Mouse (Mus musculus) thymus, postnatal 14 days (tissue): ENCODE measurements at regions not wholly inside any gene's neighbourhood (a gene's known extent, or its start where the extent isn't known, plus 50 kb on each side); places are given as distances from the start of the nearest gene placed in this dataset.
"Not testable (repeated sequence)": the region's sequence is repeated elsewhere in the genome, so short reads cannot be mapped to it uniquely, and the experiment has no call there.

Source experiments
- DNase-seq: peaks from one replicate; pipeline ENCODE4 v3.0.0; 2021

DNA sequence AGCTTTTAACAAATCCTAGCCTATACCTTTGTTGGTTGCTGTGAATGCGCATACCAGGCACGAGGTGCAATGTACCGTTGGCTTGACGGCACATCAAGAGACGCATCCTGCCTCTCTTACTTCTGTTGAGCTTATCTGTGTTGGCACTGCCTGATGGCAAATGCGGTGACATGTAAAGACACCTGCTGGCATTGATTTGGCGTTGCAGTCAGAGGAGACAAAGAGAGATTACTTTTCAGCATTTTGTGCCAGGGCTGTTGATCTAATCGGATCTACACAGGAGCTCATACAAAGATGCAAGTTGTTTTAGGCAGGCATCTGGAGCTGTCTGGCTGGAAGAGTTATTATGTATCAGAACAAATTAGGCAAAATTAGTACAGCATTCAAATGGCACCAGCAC, 331.5 kb upstream of the Cwc22 start:
- no peak for DNase-seq

DNA sequence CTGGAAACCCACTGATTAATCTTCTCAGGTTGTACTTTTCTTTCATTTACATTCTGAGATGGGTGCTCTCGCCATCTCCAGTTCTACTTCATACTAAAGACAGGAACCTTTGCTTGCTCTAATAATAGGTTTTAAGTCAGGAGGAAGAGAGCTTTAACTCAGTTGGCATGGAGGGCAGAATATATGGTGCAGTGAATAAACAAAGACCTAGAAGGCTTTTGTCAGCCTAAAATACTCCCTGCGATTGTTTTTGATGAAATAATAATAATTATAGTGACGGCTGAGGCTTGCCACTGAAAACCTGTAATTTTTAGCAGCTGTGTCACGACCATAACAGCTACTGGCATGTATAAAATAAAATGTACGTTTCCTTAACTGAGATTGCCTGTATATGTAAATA, 327.9 kb upstream of the Cwc22 start:
- no peak for DNase-seq

DNA sequence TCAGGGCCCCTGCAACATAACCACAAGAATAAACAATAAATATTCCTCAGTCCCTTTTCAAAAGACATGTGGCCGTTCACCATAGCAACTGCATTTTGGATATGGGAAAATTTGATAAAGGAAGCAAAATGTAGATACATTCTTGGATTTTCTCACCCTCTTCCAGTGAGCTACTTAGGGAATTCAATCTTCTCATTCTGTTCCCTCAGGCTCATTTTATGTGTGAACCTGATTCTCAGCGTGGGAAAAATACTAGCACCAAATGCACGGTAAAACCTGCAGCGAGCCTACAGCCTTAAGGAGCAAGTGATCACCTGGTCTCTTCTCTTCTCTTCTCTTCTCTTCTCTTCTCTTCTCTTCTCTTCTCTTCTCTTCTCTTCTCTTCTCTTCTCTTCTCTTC, 322.5 kb upstream of the Cwc22 start:
- DNase-seq = no peak

DNA sequence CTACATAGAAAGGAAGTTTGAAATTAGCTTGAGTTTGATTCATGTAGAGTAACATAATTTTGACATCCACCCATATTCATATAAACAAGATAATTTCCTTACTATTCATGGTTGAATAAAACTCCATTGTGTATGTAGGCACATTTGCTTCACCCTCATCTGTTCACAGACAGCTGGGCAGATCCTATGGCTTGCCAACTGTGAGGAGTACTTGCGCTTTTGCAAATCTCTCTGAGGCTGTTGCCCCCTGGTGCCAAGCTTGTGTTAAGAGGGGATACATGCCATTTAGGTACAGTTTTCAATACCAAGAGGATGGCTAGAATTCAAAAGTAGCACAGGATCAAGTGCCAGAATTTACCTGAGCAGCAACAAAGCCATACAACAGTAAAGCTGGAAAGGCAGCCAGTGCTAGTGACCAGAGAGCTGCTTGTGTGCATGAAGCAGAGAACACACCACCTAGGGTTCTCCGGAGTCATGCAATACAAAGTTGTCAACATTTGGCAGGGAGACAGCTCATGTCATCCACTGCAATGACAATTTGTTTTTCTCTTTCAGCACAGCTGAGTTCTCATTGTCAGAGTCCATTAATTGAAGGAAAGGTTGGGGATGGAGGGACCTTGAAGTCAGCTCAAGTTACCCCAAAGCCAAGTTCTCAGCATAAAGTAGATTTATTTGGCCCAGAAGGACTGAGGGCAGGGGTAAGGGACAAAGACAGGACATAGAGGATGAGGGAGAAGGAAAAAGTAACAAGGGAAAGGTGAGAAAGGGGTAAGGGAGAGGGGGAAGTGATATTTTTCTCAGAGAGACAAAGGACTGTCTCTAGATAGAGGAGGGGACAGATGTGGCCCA, 321.6 kb upstream of the Cwc22 start:
- DNase-seq = no peak

DNA sequence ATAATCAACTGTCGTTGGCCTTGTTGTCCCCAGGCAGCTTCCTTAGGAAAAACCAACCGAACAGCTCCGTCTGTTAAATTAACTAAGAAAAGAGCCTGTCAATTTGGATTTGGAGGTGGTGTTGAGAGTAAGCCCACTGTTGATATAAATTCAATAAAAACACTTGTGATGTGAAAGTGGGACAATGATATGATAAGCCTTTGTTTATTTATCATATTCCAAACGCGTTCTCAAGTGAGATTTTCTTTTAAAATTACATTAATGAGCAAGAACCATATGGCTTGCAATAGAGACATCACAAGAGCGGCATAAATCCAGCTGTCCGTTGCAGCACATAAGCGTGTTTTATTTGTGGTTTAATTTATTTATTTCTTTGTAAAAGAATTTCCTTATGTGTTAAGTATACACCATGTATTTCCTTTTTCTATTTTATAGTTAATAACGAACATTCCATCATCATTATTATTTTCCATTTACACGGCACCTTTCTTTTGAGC, 307.5 kb upstream of the Cwc22 start:
- DNase-seq = no peak

DNA sequence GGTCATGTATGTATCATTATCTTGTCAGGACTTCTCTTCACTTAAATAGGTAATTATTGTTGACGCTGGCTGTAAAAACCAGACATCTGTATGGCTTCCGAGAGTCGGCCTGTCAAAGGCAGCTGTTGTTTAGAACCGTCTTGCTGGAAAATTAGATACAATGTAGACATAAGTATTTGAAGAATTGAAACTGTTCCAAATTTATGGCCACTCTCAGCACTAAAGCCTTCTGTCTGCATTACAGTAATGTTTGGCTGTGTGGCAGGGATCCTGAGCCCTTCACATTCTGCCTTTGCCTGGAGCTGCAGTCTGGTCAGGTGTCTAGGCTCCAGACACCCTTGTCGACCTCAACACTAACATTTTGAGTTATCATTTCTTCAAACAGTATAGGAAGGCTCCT, 300.2 kb upstream of the Cwc22 start:
- no peak for DNase-seq

DNA sequence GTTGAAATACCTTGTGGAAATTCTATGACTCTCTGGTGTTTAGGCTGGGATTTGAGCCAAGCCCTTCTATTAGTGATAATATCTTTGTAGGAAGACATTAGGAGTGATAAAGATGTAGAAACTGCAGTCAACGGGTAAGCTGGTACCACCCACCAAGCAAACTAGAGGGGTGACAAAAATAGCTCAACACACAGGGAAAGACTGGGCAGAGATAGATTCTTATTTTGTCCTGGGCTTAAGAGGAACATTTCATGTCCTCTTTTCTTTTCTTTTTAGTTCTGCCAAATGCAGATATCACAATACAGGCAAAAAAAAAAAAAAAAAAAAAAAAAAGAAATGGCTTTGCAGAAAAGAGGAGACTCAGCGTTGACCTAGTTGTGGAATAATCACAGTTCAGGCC, 294.1 kb upstream of the Cwc22 start:
- no peak for DNase-seq

DNA sequence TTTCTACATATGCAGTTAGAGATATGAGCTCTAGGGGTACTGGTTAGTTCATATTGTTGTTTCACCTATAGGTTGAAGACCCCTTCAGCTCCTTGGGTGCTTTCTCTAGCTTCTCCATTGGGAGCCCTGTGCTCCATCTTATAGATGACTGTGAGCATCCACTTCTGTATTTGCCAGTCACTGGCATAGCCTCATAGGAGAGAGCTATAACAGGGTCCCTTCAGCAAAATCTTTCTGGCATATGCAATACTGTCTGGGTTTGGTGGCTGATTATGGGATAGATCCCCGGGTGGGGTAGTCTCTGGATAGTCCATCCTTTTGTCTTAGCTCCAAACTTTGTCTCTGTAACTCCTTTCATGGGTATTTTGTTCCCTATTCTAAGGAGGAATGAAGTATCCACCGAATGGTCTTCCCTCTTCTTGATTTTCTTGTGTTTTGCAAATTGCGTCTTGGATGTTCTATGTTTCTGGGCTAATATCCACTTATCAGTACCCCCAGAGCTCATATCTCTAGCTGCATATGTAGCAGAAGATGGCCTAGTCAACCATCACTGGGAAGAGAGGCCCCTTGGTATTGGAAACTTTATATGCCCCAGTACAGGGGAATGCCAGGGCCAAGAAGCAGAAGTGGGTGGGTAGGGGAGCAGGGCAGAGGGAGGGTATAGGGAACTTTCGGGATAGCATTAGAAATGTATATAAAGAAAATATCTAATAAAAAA, 279.4 kb upstream of the Cwc22 start:
- DNase-seq = not testable (repeated sequence)

DNA sequence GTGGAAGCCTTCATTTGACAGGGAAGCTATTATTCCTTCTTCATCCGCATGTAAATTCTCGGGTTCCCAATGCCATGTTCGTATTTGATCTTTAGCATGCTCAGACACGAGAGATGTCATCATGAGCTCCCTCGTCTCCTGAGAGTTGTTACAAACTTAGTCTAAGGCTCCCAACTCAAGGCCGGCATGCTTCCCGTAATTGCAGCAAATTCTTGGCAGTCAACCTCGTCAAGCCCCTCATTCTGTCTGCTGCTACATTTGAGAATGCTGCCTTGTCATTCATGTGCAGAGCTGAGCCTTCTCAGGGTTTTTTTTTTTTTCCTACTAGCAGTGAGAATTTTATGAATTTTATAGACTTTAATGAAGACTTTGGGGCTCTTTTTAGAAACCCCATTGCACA, 268.3 kb upstream of the Cwc22 start:
- DNase-seq = no peak

DNA sequence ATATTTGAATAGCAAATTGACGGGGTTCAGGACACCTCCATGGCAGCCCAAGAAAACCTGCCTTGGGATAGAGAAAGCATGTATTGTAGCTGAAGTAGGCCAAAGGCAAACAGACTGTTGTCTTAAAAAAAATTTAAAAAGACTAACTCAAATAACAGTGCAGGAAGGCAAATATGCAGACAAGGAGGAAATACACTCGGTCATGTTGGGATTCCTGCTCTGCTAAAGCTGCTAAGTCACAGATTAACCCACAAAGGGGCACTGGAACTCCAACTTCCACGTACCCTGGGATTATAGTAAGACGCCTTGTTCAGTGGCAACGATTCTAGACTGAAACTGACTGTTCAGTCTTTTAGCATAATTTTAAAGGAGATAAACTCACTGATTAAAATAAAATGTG, 258.9 kb upstream of the Cwc22 start:
- no peak for DNase-seq

DNA sequence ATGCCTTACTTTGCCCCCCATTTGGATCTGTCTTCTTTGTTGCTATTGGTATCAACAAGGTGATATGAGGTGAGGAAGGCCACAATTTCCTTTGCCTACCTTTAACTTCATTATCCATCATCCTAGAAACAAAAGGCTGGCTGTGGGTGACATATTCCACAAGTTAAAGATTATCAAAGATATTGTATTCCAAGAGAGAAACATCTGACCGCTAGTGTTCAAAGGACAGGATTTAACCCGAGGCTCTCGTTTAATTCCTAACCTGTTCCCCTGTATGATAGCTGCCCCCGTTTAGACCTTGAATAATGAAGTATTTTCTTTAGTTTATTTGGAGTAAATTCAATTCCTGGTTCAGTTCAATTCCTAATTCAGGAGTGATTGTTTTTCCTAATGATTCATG, 249.8 kb upstream of the Cwc22 start:
- no peak for DNase-seq

DNA sequence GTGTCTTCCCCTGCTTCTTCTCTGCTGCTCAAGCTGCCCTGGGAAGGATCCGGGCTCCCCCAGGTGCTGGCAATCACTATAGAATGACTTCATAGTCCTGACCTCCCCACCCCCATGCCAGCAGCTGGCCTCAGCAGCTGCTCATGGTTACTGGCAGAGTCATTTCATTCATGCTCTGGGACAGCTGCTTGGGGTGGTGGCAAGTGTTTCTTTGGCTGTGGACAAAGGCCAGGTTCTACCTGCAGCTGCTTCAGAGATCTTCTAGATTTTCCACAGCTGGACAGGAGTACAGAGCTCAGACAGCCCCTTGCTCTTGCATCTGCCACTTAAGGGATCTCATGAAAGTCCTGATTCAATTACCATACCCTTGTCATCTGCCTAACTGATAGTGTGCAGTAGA, 243.4 kb upstream of the Cwc22 start:
- no peak for DNase-seq

DNA sequence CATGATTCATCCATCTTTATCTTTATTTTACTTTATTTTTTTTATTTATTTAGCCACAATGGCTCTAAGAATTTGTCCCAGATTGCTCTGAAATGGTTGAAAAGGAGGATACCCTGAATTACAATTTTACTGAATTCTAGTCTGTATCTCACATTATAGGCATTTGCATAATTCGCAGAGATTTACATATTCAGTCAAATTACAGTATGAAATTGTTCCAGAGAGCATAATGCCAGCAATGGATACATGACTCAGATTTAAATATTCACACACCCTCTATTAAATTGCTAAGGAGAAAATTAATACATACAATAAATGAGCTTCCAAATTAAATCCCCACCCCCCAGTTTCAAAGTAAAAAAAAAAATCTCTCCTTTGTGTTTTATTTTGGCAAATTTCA, 238.8 kb upstream of the Cwc22 start:
- no peak for DNase-seq

DNA sequence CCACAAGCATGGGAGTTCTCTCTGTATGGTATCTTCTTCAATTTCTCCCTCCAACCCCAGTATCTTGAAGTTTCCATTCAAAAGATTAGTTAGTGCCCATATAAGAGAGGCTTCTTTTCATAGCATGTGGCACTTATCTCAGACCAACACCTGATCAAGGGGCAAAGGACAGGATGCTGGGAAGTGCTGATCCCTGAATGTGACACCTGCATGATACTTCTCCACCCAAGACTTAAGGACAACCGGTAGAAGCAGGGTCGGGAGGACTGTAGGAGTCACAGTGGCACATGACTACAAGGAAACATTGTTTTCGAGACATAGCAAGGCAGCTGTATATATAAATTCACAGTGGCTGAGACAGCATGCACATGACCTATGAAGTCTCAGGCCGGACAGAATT, 227.6 kb upstream of the Cwc22 start:
- DNase-seq = no peak

DNA sequence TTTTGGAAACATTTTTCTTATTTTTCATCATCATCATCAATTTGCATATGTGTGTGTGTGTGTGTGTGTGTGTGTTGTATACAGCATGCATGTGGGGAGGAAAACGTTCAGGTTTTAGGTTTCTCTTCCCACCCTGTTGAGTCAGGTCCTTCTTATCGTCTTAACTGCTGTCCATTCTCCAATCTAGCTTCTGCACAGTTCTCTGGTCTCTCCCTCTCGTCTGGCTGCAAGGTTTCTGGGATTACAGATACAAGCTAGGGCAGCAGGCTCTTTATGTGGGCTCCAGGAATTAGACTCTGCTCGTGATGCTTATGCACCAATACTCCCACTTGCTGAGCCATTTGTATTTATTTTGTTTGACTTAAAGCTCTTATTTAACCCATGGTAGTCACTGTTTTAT, 226.6 kb upstream of the Cwc22 start:
- no peak for DNase-seq

DNA sequence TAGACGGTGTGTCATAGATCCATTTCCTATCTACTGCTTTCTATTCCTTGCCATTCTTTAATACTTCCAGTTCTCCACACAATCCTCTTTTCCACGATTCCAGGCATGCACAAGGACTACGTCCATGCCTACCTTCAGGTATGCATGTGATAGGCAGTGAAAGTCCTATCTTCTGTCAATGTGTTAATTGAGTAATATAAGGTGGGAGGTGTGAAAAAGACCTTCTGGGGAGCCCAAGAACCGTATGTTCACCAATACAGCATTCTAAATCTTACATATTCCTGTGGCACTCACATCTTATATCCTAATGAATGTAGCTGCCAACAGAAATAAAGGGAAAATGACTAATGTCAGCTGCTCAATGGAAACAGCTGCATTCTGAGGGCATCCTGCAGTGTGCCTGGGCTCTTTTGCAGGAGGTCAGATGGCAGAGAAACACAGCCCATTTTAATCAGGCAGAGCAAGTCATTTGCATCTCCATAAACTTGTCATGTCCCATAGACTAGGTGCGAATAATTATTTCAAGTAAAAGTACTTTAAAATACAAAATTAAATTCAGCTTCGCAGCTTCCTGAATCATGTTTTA, 224.1 kb upstream of the Cwc22 start:
- DNase-seq = no peak

DNA sequence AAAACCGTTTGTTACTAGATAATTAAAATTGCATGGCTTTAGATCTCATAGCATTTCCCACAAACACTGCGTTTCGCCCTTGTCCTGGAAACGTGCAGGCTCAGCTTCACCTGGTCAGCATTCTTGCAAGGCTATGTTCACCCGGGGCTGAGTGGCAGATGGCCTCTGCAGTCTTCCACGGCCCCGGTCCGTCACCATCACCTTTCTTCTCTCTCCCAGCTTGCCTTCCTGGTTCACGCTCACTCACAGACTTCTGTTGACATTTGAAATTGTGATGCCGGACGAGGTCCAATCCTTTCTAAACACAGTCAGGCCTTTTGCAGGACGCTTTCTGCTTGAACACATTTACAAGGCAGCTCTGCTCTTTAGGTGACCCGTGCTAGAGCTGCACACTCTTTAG, 219.3 kb upstream of the Cwc22 start:
- no peak for DNase-seq

DNA sequence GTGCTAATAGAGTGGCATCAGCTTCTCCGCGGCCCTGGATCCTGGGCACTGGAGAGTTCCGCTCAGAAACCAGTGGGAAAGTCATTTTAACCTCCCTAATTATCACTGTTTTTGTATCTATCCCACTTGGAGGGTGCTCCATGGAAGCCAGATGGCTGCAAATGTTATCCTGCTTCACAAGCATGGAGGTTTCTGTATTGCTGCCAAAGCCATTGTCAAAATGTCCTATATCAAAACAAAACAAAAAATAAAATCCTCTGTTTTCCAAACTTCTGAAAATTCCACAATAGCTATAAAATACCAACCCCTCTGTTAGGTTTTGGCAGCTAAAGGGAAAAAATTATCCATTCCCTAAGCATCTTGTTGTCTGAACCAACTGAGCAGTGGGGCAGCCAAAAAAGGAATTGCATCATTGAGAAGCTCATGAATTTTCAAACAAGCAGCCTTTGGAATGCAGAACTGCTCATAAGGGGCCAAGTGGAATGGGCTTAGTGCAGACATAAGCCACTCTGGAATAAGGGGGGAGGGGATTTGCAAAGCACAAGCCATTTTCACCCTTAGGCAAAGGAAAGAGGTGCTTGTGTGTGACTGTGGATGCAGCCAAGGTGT, 213.8 kb upstream of the Cwc22 start:
- DNase-seq = no peak

DNA sequence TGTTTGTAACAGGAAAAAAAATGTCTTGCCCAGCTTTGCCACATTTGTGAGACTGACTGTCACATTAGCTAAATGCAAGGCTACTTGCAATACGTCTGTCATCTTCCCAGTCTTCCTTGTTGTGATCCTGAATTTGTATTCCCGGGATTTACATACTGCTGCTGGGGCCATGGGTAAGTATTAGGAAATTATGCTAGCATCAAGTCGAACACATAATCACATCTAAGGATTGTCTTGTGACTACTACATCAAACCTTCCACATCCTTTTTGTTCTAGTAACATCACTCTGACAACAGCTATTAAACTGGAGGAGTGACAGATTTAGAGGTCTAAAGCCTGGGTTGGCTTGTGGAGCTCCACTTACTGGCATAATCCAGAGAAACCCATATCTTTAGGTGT, 164.2 kb upstream of the Cwc22 start:
- no peak for DNase-seq

DNA sequence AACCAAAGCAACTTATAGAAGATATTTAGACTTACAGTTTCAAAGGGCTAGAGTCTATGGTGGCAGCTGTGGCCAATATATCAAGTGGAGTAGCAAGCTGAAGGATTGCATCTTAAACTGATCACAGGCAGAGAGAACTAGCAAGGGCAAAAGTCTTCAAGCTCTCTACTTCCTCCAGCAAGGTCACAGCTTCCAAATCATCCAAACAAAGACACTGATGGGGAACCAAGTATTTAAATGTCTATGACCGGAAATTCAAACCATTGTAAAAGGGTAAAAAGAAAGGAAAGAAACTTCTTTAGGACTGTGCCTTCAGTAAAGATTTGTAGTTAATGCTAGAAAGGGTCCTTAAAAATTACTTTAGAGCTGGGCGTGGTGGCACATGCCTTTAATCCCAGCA, 149.4 kb upstream of the Cwc22 start:
- DNase-seq = no peak

DNA sequence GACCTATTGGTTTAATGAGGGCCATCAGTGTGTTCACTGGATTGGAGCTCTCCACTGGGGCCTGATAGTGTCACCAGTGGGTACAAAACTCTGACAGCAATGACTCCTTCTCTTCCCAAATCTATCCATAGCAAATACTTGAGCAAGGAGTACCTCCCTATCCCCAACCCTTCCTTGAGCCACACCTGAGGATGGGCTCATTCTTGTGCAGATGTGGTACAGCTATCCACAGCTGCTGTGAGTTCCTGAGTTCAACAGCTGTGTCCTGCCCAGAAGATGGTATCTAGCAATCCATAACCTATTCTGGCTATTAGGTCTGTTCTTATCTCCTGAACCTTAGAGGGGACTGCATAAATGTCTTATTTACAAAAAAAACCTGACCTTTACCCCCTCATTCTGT, 148.7 kb upstream of the Cwc22 start:
- DNase-seq = no peak

DNA sequence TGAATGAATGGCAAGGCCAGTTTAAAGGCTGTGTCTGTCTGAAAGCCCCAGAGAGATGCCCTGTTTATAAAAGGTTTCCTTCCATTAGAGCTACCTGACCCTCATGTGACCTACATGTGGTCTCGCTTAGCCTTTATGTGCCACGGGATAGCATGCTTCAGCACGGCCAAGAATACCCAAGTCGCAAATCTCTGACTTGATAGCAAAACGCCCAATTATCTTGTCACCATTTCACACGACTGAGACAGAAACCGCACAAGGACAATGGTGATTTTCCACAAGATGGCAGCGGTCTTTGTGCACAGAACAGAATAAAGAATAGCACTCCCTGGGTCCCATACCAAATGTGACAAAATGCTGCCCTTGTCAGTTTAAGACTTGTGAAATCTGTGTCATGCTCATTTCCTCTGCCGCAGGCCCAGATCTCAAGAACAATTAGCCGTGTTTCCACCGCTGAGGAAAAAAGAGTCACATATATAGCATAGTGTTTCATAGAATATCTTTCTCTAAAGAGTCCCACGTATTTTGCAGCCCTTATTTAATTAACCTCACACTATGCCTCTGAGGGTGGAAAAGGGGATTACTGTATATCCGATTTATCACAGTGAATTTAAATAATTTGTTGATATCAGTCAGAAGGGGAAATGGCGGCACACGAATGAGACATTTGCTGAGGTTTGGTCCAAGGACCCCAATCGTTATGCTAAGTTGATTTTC, 118.3 kb upstream of the Cwc22 start:
- no peak for DNase-seq

DNA sequence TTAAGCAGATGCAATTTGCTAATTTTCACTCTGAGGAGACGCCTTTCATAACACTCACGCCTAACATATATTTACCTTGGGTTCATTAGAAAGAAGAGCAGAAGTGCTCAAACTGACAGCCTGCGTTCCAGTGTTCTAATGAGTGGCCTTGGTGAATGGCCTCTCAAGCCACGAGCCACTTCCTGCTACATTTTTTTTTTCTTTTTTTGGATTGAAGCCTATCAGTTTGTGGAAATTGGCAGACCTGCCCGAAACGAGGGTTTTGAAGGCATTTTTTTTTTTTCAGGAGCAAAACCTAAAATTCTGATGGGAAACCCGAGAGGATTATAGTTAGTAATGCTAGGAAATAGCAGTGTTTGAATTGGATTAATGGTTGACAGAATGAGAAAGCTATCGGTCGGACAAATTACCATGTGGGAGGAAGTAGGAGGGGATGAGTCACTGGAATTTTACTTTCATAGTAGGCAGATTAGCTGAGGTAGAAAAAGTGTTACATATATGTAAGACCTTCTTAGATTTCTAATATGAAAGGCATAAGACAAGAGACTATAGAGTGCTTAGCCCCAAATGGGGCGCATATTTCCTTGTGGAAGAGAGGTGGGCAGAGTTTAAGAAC, 113.7 kb upstream of the Cwc22 start:
- DNase-seq = no peak
